Mouse (Mus musculus): ENCODE measurements around the gene Bicdl1. TPM values are rescaled to one million over a fixed set of nuclear protein-coding genes. Genes with fewer than 3 reads are reported as not detected.

The Bicdl1 gene
- total RNA-seq, 2 experiments from 2014 or later = 7.2 to 9.7 TPM

DNA sequence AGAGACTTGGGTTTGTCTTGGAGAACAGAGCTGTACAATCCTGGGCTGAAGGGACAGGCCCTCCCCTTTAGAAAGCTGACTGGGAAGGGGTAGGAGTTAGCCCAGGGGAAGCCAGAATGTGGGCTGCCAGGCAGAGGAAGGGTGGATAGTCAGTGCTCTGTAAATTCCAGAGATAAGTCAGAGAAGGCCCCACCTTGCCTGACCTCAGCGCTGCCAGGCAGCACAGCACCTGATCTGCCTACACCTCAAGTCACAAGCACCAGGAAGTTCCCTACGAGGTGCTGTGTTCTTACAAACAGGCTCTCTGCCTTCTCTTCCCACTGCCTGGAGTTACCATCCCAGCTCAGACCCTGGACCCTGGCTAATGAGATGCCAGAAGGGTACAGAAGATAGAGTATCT is 61.0 kb downstream of the Bicdl1 start:
- no peak for DNase-seq
- intact Hi-C loops (cut with DNase I) = no loop called here

DNA sequence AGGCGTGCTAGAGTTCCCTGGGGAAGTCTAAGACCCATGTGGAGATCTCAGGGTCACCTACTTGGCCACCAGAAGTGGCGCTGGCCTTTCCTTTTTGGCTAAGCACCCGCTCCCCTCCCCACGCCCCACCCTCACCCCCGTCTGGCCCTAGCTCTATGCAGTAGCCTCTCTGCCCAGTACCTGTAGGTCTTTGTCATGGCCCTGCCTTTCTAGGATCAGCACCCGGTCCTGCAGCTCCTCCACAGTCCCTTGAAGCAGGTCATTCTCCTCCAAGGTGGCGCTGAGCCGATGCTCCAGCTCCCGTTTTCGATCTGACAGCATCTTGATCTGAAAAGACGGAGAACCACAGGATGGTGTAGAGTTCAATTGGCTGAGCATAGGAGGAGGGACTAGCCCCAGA is 61.4 kb downstream of the Bicdl1 start:
- DNase-seq = no peak
- intact Hi-C loops (cut with DNase I) = no loop called here

DNA sequence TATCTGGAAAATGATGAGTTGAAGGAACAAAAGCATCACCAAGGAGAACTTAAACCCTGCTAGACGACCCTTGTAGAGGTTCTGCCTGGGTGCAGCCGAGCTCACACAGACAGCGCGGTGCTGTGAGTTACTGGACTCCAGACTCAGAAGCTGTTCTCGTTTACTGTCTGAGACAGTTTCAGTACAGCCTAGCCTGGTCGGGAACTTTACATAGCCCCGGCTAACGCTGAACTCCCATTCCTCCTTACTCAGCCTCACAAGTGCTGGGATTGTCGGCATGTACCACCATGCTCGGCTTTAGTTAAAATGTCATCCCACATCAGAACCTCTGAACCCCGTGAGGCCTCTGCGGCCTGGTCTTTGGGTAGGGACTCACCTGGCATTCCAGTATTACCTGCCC is 62.4 kb downstream of the Bicdl1 start:
- intact Hi-C loops (cut with DNase I) = no loop called here

DNA sequence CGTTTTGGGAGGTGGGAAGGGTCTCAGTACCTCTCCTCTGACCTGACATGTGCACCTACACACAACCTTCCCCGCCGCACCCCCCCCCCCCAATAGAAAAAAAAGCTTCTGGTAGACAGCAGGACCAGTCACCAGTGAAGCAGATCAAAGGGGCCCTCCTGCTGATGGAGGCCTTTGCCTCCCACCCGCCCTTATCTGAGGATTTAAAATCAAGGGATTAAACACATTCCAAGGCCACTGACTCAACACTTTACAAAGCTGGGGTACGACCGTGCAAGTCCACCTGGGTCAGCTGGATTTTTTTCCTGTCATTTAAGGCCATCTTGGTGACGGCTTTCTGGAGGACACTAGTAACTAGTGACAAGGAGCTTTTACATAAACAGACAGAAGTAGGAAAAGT is 63.5 kb downstream of the Bicdl1 start:
- DNase-seq = no peak
- intact Hi-C loops (cut with DNase I) = no loop called here

More for the DNA sequence above, 62.4 kb downstream of the Bicdl1 start:
- no peak for DNase-seq

DNA sequence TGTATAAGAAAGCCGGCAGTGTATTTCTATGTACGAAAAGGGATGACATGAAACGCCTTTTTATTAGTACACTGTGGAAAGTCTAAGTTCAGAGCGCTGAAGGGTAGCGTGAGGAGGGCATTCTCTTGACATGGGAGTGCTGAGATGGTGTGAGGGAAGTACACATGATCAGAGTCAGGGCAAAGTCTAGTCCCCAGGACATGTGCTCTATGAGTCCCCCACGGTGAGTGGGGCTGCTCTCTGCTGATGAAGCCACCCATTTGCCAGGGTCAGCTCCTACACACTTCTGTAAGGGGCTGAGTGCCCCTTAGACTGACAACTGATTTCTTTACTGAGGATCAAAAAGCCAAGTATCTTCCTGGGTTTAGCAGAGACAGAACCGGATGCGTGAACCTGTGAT is 64.2 kb downstream of the Bicdl1 start:
- intact Hi-C loops (cut with DNase I) = no loop called here

DNA sequence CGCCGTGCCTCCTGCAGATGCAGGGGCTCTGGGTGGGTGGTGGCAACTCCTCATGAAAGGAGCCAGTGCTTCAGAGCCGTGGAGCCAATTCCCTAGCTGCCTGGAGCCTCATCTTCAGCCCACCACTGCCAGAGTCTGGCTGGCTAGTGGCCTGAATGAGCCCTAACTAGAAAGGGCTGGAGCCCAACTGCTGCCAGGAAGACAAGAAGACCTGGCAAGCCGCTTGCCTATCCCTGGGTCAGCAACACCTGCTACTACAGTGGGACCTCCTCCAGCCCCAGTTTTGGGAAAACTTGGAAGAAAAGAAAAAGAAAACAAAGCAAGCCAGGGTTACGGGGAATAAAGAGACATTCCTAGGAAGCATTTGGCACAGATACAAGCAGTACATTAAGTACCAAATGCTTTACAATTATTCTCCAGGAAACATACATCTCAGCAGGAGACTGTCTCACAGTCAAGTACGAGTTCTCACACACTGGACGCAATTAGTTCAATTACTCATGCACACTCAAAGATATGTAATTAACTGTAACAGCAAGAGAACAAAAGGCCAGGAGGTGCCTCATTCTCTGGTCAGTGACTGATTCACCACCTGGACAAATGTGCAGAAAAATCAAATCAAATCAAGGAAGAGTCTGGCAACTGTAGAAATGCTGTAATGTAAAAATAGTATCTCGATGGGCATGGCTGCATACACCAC is 64.9 kb downstream of the Bicdl1 start:
- DNase-seq = no peak
- intact Hi-C loops (cut with DNase I) = no loop called here

More for the DNA sequence above, 64.2 kb downstream of the Bicdl1 start:
- DNase-seq = no peak

DNA sequence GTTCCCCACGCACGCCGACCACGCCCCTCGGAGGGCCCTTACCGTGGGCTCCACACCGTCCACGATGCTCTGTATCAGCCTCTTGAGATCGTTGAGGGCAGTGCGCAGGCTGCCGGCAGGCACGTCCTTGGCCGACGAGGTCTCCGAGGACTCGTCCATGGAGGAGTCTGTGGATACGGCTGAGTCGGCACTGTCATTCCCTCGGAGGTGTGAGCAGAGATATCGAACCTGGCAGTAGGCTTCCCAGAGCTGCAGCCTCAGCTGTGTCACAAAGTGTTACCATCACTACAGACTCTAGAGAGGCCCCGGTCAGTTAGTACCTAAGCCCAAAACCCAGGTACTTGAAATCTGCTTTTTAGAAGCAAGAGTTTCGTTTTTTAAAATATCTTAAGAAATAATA is 68.8 kb downstream of the Bicdl1 start:
- DNase-seq = no peak
- intact Hi-C loops (cut with DNase I) = no loop called here

DNA sequence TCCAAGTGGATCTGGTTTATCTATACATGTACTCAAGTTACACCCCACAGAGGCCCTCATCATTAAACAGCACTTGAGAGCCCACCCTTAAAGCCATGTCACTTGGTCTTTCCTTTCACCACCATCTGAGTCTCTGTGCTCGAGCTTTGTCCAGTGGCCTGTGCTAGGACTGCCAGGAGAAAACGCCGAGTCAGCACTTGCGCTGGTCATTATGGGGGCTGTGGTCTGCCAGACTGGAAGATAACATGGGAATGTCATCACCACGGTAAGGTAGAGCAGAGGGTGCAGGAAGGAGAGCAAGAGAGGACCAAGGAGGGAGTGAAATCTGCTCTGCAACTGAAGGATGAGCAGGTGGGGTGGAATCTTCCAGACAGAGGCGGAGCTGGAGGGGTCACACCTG is 73.1 kb downstream of the Bicdl1 start:
- DNase-seq = no peak
- intact Hi-C loops (cut with DNase I) = loop anchor here (10.0 kb wide), 1 partner anchor 356 kb away; no protein-coding TSS in a partner anchor

DNA sequence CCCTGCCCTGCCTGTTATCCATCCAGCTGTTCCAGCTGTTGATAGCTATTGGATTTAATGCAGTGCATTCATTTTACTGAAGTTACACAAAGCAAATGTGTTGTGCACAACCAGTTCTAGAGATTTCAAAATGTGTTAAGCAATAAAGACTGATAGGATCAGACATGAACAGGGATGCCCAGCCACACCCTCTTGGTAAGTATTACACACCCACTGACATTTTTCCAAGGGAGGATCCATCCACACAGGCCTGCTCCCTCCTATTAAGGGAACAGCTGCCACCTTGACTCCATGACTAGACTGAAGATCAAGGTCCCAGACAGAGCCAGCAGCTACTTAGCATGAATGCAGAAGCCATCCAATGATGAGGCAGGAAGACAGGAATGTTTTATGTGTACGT is 74.2 kb downstream of the Bicdl1 start:
- no peak for DNase-seq
- intact Hi-C loops (cut with DNase I) = loop anchor here (10.0 kb wide), 1 partner anchor 358 kb away; no protein-coding TSS in a partner anchor

DNA sequence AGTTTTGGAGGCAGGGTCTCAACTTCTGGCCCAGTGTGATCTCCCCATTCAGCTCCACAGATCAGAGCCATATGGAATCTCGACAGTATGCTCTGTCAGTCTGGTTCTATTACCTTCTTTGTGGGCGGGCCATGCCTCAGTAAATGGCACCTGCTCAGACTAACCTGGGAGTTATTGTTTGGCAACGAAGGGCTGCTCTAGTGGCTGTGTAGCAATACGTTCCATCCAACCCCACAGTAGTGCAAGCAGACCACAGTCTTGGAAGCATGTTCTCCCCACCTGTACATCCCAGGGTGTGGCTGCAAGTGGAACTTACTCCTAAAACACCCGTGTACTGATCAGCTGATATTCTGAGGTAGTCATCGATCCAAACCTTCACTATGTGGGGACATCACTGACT is 74.7 kb downstream of the Bicdl1 start:
- DNase-seq = no peak
- intact Hi-C loops (cut with DNase I) = loop anchor here (10.0 kb wide), 1 partner anchor 358 kb away; no protein-coding TSS in a partner anchor

DNA sequence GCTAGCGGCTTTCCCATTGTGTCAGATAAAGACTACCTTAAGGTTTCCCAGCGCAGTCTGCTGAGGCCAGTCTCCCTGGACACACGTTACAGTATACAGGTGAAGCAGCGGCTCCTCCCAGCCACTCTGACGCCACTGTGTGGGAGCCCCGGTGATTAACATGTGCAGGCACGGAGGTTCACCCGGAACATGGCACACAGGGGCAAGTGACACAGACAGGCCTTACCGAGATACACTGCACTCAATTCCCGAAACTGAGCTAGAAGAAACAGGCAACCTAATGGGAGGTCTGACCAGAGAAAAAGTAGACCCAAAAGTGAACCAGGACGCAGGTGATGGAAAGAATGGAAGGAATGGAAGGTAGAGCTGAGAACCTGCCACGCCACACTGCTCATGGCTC is 77.6 kb downstream of the Bicdl1 start:
- intact Hi-C loops (cut with DNase I) = loop anchor here (5.0 to 10.0 kb wide), 2 partner anchors 79 to 361 kb away; partner anchors contain the start of gene Bicdl1
- DNase-seq = no peak

DNA sequence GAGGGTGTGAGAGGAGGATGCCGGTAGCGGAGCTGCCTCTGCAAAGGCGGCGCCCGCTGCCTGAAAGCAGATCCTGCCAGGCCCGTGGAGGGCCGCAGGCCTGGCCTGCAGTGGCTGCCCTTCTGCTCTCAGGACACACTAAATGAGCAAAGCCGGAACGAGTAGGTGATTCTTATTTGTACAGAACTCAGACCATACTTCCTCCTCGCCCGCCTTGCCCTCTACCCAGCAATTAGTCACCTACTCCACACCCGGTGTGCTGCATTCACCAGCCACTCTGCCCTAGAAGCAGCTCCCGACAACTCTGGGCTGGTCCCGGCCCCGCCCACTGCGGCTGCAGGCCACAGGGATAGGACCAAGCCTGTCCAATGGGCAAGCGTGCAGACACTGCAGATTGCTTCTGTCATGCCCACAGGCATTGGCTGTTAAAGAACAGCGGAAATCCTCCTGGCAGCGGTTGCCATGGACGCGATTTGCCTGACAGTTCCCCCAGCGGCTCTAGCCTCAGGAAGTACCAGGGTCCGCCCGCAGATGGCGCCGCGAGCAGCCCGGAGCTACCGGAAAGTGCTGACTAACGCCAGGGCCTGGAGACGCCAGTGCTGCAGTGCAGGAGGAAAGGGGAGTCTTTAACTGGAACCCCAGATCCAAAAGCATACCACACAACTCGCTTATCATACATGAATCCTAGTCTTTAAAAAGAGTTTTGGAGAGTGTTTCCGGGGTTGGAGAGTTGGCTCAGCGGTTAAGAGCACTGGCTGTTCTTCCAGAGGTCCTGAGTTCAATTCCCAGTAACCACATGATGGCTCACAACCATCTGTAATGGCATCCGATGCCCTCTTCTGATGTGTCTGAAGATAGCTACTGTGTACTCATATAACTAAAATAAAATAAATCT is 78.5 kb downstream of the Bicdl1 start:
- peak; percentile 100 for DNase-seq
- intact Hi-C loops (cut with DNase I) = loop anchor here (5.0 to 10.0 kb wide), 2 partner anchors 79 to 362 kb away; partner anchors contain the start of gene Bicdl1

DNA sequence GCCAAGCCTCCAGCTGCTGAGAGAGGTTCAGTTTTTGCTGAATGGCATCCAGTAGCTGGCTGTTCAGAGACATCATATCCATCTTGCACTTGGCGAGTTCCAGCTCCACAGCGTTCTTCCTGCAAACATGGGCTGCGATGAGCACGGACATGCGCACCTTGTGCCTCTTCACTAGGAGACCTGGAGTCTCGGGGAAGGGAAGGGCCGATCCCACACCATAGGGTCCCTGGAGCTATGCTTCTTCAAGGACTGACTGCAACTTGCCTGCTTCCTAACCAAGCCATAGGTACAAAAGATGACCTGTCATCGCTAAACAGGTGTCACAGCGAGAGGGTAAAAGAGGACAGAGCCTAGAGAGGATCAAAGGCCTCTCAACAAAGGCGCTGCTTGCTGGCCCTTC is 79.6 kb downstream of the Bicdl1 start:
- intact Hi-C loops (cut with DNase I) = loop anchor here (5.0 to 10.0 kb wide), 2 partner anchors 80 to 363 kb away; partner anchors contain the start of gene Bicdl1
- no peak for DNase-seq

DNA sequence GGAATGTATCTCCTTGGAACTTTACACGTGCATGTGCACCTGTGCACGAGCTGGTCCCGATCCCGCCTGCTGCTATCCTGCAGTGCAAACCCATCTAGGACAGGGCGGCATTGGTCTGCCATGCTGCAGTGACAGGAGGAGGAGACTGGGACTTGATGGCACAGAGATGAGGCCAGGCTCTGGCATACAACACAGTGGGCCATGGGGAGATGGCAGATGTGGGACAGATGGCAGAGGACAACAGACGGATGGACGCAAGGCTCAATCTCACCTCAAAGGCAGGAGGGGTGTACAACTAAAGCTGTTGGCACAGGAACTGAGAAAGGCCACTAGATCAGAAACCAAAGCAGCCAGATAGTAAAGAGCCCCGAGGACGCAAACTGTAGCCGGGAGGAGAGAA is 80.5 kb downstream of the Bicdl1 start:
- intact Hi-C loops (cut with DNase I) = loop anchor here (5.0 to 10.0 kb wide), 2 partner anchors 81 to 364 kb away; partner anchors contain the start of gene Bicdl1

DNA sequence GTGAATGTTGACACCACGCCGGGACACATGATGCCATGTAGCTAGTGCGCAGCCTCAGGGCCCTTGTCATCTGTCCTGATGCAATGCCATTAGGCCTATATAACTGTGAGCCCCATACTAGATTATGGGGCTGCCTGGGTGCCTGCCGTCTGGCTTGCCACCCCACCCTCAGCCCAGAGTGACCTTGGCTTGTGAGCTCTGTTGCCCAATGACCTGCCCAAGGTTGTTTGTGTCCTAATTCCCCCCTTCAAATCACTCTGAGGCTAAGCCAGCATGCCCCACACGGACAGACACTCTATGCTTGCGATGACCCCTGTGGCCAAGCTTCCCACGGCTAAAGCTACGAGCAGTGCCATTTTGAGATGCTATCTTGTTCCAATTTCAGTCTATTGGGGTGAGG is 81.7 kb downstream of the Bicdl1 start:
- intact Hi-C loops (cut with DNase I) = loop anchor here (5.0 to 10.0 kb wide), 2 partner anchors 83 to 365 kb away; partner anchors contain the start of gene Bicdl1
- no peak for DNase-seq

More for the DNA sequence above, 80.5 kb downstream of the Bicdl1 start:
- DNase-seq = no peak

DNA sequence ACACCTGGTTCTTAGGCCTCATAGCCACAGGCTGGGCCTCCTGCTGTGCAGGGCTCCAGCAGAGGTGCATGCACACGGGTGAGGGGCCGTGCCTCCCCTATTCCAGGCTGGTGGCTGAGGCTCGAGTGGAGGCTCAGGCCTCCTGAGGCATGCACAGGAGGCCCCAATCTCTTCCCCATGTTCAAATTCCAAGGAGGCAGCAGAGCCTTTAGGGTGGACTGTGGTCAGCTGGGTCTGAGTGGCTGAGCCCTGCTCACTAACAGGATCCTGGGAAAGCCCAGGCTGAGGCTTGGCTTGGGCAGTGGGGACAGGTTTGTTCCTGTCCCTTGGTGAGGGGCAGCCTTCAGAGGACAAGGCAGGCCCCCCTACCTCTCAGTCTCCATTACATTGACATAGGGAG is 82.5 kb downstream of the Bicdl1 start:
- intact Hi-C loops (cut with DNase I) = no loop called here
- DNase-seq = no peak

DNA sequence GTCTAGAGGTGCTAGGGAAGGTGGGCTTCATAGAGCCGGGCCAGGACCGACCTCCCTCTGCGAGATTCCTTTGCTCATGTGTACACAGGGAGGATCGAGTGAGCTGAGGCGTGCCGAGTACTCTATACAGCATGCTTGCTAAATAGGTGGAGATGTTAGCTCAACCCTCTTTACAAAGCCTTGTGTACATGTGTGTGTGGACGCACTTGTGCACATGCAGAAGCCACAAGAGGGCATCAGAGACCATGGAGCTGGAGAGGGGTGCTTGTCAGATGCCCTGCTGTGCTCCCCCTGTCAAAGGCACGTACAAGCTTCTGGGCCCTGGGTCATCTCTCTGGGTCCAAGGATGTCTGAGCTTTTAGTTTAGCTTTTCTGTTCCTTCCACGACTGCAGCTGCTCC is 87.2 kb downstream of the Bicdl1 start:
- intact Hi-C loops (cut with DNase I) = no loop called here
- DNase-seq = no peak

DNA sequence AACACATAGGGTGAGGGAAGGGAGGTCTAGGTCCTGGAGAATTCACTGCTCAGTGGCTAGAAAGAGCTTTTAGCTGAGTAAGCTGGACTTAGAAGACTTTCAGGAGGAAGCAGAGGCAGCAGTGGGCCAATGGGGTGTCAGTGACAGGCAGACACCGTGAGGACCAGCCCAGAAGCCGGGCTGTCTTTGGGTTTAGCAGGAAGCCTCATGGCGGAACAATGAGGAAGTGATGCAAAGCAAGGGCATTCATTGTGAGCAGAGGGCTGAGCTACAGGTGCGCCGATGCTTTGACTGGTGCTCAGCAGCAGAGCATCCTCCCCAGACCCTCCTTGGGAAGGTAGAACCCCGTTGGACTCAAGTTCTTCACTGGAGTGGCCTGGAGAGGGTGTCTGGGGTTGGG is 95.9 kb downstream of the Bicdl1 start:
- DNase-seq = peak in 1 of 2 experiments; percentile 28
- intact Hi-C loops (cut with DNase I) = no loop called here

DNA sequence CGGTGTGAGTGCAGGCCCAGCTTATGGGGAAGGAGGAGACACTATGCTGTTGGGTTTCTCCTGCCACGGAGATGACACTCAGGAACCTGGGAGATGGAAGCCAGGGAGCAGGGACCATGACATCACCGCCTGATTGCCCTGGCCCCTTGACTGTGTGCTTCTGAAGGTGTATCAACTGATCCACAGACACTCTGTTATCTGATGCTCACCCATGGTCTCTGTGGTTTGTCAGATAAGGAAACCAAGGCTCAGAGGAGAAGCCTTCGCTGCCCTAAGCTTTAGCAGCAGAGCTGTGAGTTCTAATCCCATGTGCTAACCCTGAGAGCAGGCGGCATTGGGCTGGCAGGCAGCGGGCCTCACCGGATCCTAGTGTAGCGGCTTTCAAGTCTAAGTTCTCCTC is 97.4 kb downstream of the Bicdl1 start:
- intact Hi-C loops (cut with DNase I) = no loop called here
- DNase-seq = no peak

DNA sequence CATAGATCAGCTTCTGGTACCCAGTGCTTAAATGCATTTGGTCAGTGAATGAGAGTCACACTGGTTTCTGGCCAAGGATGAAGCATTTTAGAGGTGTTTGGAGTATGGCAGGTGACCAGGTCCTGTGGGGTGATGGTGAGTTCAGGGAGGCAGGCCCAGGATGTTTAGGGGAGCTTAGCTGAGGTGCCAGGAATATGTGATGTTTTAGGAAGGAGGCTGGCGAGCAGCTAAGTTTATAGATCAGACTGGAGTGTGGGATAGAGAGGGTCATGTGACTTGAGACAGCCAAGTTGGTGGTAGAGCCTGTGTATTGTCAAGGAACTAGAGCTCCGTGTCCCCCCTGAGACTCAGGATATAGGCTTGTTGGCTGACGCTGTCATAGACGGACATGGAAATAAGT is 98.4 kb downstream of the Bicdl1 start:
- no peak for DNase-seq
- intact Hi-C loops (cut with DNase I) = no loop called here

DNA sequence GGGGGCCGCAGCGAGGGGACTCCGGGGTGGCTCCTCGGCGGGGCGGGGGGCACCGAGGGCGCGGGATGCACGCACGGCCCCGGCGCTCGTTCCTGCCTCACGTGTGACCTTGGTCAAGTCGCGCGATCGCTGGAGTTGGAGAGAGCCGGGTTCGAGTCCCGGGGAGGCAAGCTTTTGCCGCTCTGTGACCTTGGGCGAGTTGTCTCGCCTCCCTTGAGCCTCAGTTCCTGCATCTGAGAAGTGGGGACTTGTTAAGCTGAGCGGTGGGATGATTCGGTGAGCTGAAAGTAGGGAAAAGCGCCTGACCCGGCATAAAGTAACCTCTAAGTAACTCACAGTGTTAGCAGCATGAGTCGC is 99.1 kb downstream of the Bicdl1 start:
- intact Hi-C loops (cut with DNase I) = no loop called here
- DNase-seq = peak; percentile 44 to 62
